Mouse (Mus musculus) liver, embryonic 11.5 days (tissue): ENCODE results near the gene Zfp1. TPM values are rescaled to one million over a fixed set of nuclear protein-coding genes. Genes with fewer than 3 reads are reported as not detected.
A peak's percentile ranks its signal among the peaks of the same experiment; 100 is the strongest.

Experiments
- ATAC-seq: fragments of 200-750 bp; cut with Nextera tagmentation; replicated peaks from 2 replicates; pipeline ENCODE4 v1.8.0; 2017; ENCODE audit warnings: moderate number of reproducible peaks, mild to moderate bottlenecking, moderate TSS enrichment, moderate library complexity; ENCODE audit not compliant: low FRiP score
- DNase-seq: peaks from one replicate; pipeline ENCODE4 v3.0.0-alpha.2; 2017; ENCODE audit warnings: low spot score
- H3K27ac ChIP-seq: fragments of 300-500 bp; sonication (generic); 2 replicates; pipeline ENCODE4 v1.5.1; 2014; ENCODE audit warnings: mild to moderate bottlenecking, low read depth, low read length, control low read depth
- H3K27me3 ChIP-seq: fragments of 300-500 bp; sonication (generic); replicated peaks from 2 replicates; pipeline ENCODE4 v1.6.1; 2014; ENCODE audit warnings: low read length, mixed read lengths; ENCODE audit not compliant: control insufficient read depth, insufficient read depth
- H3K36me3 ChIP-seq: fragments of 300-500 bp; sonication (generic); 2 replicates; pipeline ENCODE4 v1.6.1; 2014; ENCODE audit warnings: mild to moderate bottlenecking, low read length, moderate library complexity, mixed read lengths; ENCODE audit not compliant: control insufficient read depth, insufficient read depth
- H3K4me1 ChIP-seq: fragments of 300-500 bp; sonication (generic); replicated peaks from 2 replicates; pipeline ENCODE4 v1.6.1; 2014; ENCODE audit warnings: low read length, mixed read lengths; ENCODE audit not compliant: control insufficient read depth, insufficient read depth
- H3K4me2 ChIP-seq: fragments of 300-500 bp; sonication (generic); 2 replicates; pipeline ENCODE4 v1.6.1; 2014; ENCODE audit warnings: mild to moderate bottlenecking, control low read depth, moderate library complexity
- H3K4me3 ChIP-seq: fragments of 300-500 bp; sonication (generic); 2 replicates; pipeline ENCODE4 v1.5.1; 2014; ENCODE audit warnings: low read depth, low read length, control low read depth
- H3K9ac ChIP-seq: fragments of 300-500 bp; sonication (generic); 2 replicates; pipeline ENCODE4 v1.6.1; 2014; ENCODE audit warnings: low read depth, low read length, control low read depth
- H3K9me3 ChIP-seq: fragments of 300-500 bp; sonication (generic); 2 replicates; pipeline ENCODE4 v1.6.1; 2016; ENCODE audit warnings: low read length, inconsistent platforms, mixed read lengths; ENCODE audit not compliant: control insufficient read depth
- WGBS: fragments of 180-500 bp; shearing (Covaris S2); extraction: QIAGEN DNeasy Blood & Tissue Kit; methylation state at CpG from one replicate; pipeline ENCODE4 v1.1.7; 2014; 5-methylcytosine and 5-hydroxymethylcytosine counted together
- polyA plus RNA-seq: library from polyadenylated mRNA; unstranded; fragments of >200 nt; fragmentation: Nextera tagmentation; extraction: Ambion mirVana; gene quantifications from 2 replicates; pipeline ENCODE4 v1.2.1, GENCODE M21; 2014

The Zfp1 gene
- polyA plus RNA-seq, 1 experiment from 2014 or later: 14.2 TPM

GRCm38 (mm10) chr8:111709223-111709622 is 66.0 kb downstream of the Zfp1 start:
- H3K27ac ChIP-seq: peak overlapping the region; percentile 57
- peaks cover 15% of the 10 kb centered on the region for H3K36me3 ChIP-seq
- H3K4me2 ChIP-seq: no peak overlapping the region

DNA sequence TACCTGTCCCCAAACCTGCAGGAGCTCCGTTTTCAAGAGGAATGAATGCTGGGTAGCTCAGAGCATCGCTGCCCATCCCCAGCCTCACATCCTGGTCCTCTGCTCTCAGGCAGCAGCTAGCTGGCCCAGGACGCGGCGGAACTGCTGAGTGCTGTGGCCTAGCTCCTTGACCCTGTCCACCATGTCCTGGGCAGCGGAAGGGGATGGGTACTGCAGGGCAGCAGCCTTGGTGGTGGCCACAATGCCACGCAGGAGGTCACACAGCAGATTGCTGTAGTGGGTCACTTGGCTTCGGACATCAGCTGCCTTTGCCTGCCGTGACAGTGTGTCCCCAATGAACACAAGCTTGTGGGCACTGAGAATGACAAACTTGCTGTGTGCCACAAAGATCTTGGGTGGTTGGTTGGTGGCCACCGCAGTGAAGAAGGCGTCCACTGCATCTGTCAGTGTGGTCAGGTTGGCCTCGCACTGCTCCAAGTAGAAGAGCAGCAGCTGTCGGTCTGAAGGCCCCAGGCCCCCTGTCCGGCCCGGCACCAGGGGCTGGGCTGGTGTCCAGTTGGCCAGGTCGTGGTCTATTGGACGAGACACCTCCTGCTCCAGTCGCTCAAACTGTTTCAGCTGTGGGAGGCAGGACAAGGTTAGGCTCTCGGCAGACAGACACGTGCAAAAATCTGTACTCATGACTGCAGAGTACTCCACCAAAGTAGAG is 67.7 kb downstream of the Zfp1 start:
- H3K9me3 ChIP-seq: no peaks in the 10 kb centered on the region
- H3K4me3 ChIP-seq: no peak overlapping the region
- H3K4me2 ChIP-seq: no peak overlapping the region
- H3K9ac ChIP-seq: no peak overlapping the region
- peaks cover 16% of the 10 kb centered on the region for H3K36me3 ChIP-seq
- no peak overlapping the region for H3K27ac ChIP-seq
- DNase-seq (no peak), ATAC-seq (no peak)
- WGBS: 91% methylated on average over 20 of the region's 20 CpGs
- H3K27me3 ChIP-seq: no peaks in the 10 kb centered on the region
- no peaks in the 10 kb centered on the region for H3K4me1 ChIP-seq

More at GRCm38 (mm10) chr8:111709223-111709622, 66.0 kb downstream of the Zfp1 start:
- Histone ChIP-seq H3K4me3 (no peak overlapping the region), H3K4me1 (peaks cover 2% of the 10 kb centered on the region; the same call in 1 of the 2 replicates), H3K27me3 (no peaks in the 10 kb centered on the region), H3K9me3 (no peaks in the 10 kb centered on the region), H3K9ac (no peak overlapping the region)
- WGBS: 79% methylated on average over 1 of the region's 1 CpGs
- no peak for ATAC-seq
- DNase-seq: no peak

DNA sequence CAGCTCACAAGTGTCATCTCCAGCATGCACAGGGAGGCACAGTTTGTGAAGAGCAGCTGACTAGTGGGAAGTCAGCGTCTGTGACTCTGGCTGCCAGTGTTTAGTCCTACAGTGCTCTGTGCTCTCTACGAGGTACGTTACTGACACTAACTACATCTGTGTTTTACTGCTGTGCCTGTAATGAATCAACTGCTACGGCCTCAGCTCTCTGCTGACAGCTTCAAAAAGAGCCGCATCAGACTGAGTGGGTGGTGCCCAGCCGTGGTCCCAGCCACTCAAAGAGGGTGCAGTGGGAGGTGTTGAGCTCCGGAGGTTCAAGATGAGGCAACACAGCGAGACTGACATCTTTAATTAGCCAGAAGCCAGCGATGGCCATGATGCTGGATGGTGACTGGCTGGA is 68.9 kb downstream of the Zfp1 start:
- Histone ChIP-seq H3K9ac (no peak overlapping the region), H3K4me3 (no peak overlapping the region), H3K27ac (no peak overlapping the region), H3K36me3 (peaks cover 16% of the 10 kb centered on the region), H3K9me3 (no peaks in the 10 kb centered on the region), H3K4me1 (peaks cover 9% of the 10 kb centered on the region), H3K4me2 (no peak overlapping the region), H3K27me3 (no peaks in the 10 kb centered on the region)
- 73% methylated on average over 9 of the region's 9 CpGs for WGBS
- ATAC-seq (no peak), DNase-seq (no peak)

- peaks cover 14% of the 10 kb centered on the region for H3K4me1 ChIP-seq
- ATAC-seq (no peak), DNase-seq (no peak)
- no peak overlapping the region for H3K4me3 ChIP-seq
- H3K4me2 ChIP-seq: no peak overlapping the region
- no peak overlapping the region for H3K27ac ChIP-seq
- H3K36me3 ChIP-seq: peaks cover 16% of the 10 kb centered on the region
- H3K9me3 ChIP-seq: no peaks in the 10 kb centered on the region
- WGBS: 77% methylated on average over 6 of the region's 6 CpGs
- H3K27me3 ChIP-seq: no peaks in the 10 kb centered on the region
- no peak overlapping the region for H3K9ac ChIP-seq
Observed at GRCm38 (mm10) chr8:111712588-111712987, 69.4 kb downstream of the Zfp1 start.

- Histone ChIP-seq H3K9ac (no peak overlapping the region), H3K27ac (no peak overlapping the region), H3K27me3 (no peaks in the 10 kb centered on the region), H3K4me3 (no peak overlapping the region), H3K36me3 (peaks cover 16% of the 10 kb centered on the region), H3K4me1 (peaks cover 21% of the 10 kb centered on the region), H3K4me2 (no peak overlapping the region), H3K9me3 (no peaks in the 10 kb centered on the region)
- 81% methylated on average over 11 of the region's 11 CpGs for WGBS
- ATAC-seq (no peak), DNase-seq (no peak)
Observed at GRCm38 (mm10) chr8:111713291-111713690, 70.1 kb downstream of the Zfp1 start.

GRCm38 (mm10) chr8:111713817-111714216 is 70.6 kb downstream of the Zfp1 start:
- H3K36me3 ChIP-seq: peaks cover 16% of the 10 kb centered on the region
- WGBS: 91% methylated on average over 25 of the region's 25 CpGs
- no peak overlapping the region for H3K27ac ChIP-seq

DNA sequence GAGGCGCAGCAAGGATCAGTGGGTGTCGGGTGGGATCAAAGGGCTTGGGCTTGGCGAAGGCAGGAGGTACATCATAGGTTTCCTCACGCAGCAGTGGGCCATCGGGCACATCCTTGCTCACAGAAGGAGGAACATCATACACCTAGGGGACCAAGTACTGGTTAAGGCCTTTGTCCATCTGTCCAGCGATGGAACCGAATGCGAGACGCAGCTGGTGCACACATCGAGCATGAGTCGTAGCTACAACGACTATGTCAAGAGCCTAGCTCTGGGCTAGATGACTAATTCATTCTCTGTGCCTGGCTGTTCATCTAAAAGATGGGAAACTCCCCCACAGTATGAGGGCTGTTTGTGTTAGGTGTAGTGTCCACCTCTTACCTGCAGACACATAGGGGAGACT is 71.1 kb downstream of the Zfp1 start:
- peaks cover 16% of the 10 kb centered on the region for H3K36me3 ChIP-seq

More at GRCm38 (mm10) chr8:111713817-111714216, 70.6 kb downstream of the Zfp1 start:
- Histone ChIP-seq H3K9ac (no peak overlapping the region), H3K9me3 (no peaks in the 10 kb centered on the region), H3K27me3 (no peaks in the 10 kb centered on the region), H3K4me1 (peaks cover 22% of the 10 kb centered on the region), H3K4me2 (no peak overlapping the region), H3K4me3 (no peak overlapping the region)
- DNase-seq (no peak), ATAC-seq (no peak)

DNA sequence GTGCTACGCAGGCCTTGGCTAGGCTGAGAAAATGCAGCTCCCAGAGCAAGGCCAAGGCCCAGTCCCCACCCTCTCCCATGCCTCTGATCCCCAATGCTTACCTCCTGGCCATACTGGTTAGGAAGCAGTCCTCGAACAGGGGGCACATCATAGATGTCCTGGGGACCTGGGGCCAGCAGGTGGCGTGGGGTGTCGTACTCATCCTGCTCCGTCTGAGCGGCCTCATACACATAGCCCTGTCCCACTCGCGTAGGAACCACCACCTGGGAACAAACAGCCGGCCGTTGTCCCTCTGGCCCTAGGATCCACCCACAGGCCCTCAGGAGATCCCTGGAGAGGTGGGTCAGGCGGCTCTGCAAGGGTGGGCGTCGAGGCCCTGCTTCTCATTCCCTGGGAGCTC is 72.3 kb downstream of the Zfp1 start:
- Histone ChIP-seq H3K27me3 (no peaks in the 10 kb centered on the region), H3K36me3 (peaks cover 20% of the 10 kb centered on the region), H3K4me1 (peaks cover 22% of the 10 kb centered on the region), H3K27ac (no peak overlapping the region), H3K4me3 (no peak overlapping the region), H3K4me2 (no peak overlapping the region), H3K9me3 (no peaks in the 10 kb centered on the region), H3K9ac (no peak overlapping the region)
- DNase-seq (no peak), ATAC-seq (no peak)
- 86% methylated on average over 13 of the region's 13 CpGs for WGBS

More for the DNA sequence above, 71.1 kb downstream of the Zfp1 start:
- ATAC-seq (no peak), DNase-seq (no peak)
- no peak overlapping the region for H3K4me3 ChIP-seq
- H3K4me1 ChIP-seq: peaks cover 22% of the 10 kb centered on the region
- H3K9ac ChIP-seq: no peak overlapping the region
- no peak overlapping the region for H3K4me2 ChIP-seq
- 93% methylated on average over 12 of the region's 12 CpGs for WGBS
- no peak overlapping the region for H3K27ac ChIP-seq
- H3K9me3 ChIP-seq: no peaks in the 10 kb centered on the region
- H3K27me3 ChIP-seq: no peaks in the 10 kb centered on the region
